Mouse (Mus musculus) C2C12 (cell line): ENCODE measurements around the gene Xxylt1.

Source experiments
- CTCF ChIP-seq: IDR thresholded peaks from one replicate; pipeline ENCODE4 v1.5.1; 2011; ENCODE audit not compliant: control insufficient read depth, insufficient read depth, insufficient read length
- MAX ChIP-seq: IDR thresholded peaks from one replicate; pipeline ENCODE4 v1.6.1; 2011; ENCODE audit warnings: mild to moderate bottlenecking, control low read depth
- USF1 ChIP-seq: IDR thresholded peaks from one replicate; pipeline ENCODE4 v1.6.1; 2011; ENCODE audit warnings: low read depth, mild to moderate bottlenecking, control low read depth, moderate library complexity

- TF ChIP-seq USF1 (no peak), CTCF (no peak), MAX (no peak)
Observed at GRCm38 (mm10) chr16:30983281-30983680, 98.0 kb downstream of the Xxylt1 start.
